Mouse (Mus musculus): Measurements from ENCODE around the gene Ccdc159. TPM values are rescaled to one million over a fixed set of nuclear protein-coding genes. Genes with fewer than 3 reads are reported as not detected.

The Ccdc159 gene
- polyA plus RNA-seq, 1 experiment from 2014 or later, result 2.5 TPM

- Histone ChIP-seq H3K4me1 (ENCODE audit: control insufficient read depth, insufficient read depth, low read length) (no peaks in the 10 kb centered on the region), H3K4me2 (ENCODE audit: low read depth, low read length) (peak within 1 kb of the TSS; percentile 84), H3K27ac (replicated peaks; ENCODE audit: low read depth, low read length) (no peak within 1 kb of the TSS), H3K9me3 (replicated peaks; ENCODE audit: control insufficient read depth, low read length) (no peaks in the 10 kb centered on the region), H3K9ac (replicated peaks; ENCODE audit: low read length) (peak within 1 kb of the TSS; percentile 69), H3K27me3 (ENCODE audit: control insufficient read depth, insufficient read depth, low read length) (no peaks in the 10 kb centered on the region), H3K4me3 (ENCODE audit: low read depth, low read length) (peak within 1 kb of the TSS; percentile 51), H3K36me3 (replicated peaks; ENCODE audit: control insufficient read depth, insufficient read depth, low read depth, low read length) (no peaks in the 10 kb centered on the region)
- WGBS, result 3% methylated on average over 42 of the region's 43 CpGs
- peak; percentile 98 for DNase-seq (ENCODE audit: low spot score)
- ATAC-seq (replicated peaks; ENCODE audit: insufficient number of reproducible peaks, low FRiP score, low TSS enrichment, low read depth), result peak; percentile 93
Observed at GRCm38 (mm10) chr9:21936692-21937570, 9.7 kb downstream of the Ccdc159 start, which contains the start of gene Plppr2. Gene Plppr2 (plus strand): TSS chr9:21937033.

- 78% methylated on average over 4 of the region's 4 CpGs for WGBS
- Histone ChIP-seq H3K27me3 (ENCODE audit: control insufficient read depth, insufficient read depth, low read length) (no peaks in the 10 kb centered on the region), H3K36me3 (replicated peaks; ENCODE audit: control insufficient read depth, insufficient read depth, low read depth, low read length) (no peaks in the 10 kb centered on the region), H3K27ac (replicated peaks; ENCODE audit: low read depth, low read length) (no peak overlapping the region), H3K9me3 (replicated peaks; ENCODE audit: control insufficient read depth, low read length) (no peaks in the 10 kb centered on the region), H3K4me1 (ENCODE audit: control insufficient read depth, insufficient read depth, low read length) (no peaks in the 10 kb centered on the region), H3K4me2 (ENCODE audit: low read depth, low read length) (peak overlapping the region; percentile 25; the same call in 1 of the 2 replicates), H3K9ac (replicated peaks; ENCODE audit: low read length) (no peak overlapping the region), H3K4me3 (ENCODE audit: low read depth, low read length) (no peak overlapping the region)
- no peak for DNase-seq (ENCODE audit: low spot score)
- no peak; the same call in 1 of the 2 replicates for ATAC-seq (replicated peaks; ENCODE audit: insufficient number of reproducible peaks, low FRiP score, low TSS enrichment, low read depth)
Observed at GRCm38 (mm10) chr9:21937711-21938175, 10.5 kb downstream of the Ccdc159 start.

GRCm38 (mm10) chr9:21938234-21938855 lies 11.1 kb downstream of the Ccdc159 start:
- Histone ChIP-seq H3K9ac (replicated peaks; ENCODE audit: low read length) (no peak overlapping the region), H3K4me3 (ENCODE audit: low read depth, low read length) (no peak overlapping the region), H3K4me2 (ENCODE audit: low read depth, low read length) (no peak overlapping the region)

GRCm38 (mm10) chr9:21943046-21943445 lies 15.8 kb downstream of the Ccdc159 start:
- no peaks in the 10 kb centered on the region for H3K27me3 ChIP-seq (ENCODE audit: control insufficient read depth, insufficient read depth, low read length)
- DNase-seq (ENCODE audit: low spot score) (no peak), ATAC-seq (replicated peaks; ENCODE audit: insufficient number of reproducible peaks, low FRiP score, low TSS enrichment, low read depth) (no peak)
- H3K9ac ChIP-seq (replicated peaks; ENCODE audit: low read length), result no peak overlapping the region
- no peaks in the 10 kb centered on the region for H3K9me3 ChIP-seq (replicated peaks; ENCODE audit: control insufficient read depth, low read length)
- H3K27ac ChIP-seq (replicated peaks; ENCODE audit: low read depth, low read length), result no peak overlapping the region
- H3K4me2 ChIP-seq (ENCODE audit: low read depth, low read length), result no peak overlapping the region
- no peaks in the 10 kb centered on the region; the same call in 1 of the 2 replicates for H3K4me1 ChIP-seq (ENCODE audit: control insufficient read depth, insufficient read depth, low read length)
- WGBS, result 71% methylated on average over 12 of the region's 12 CpGs
- H3K4me3 ChIP-seq (ENCODE audit: low read depth, low read length), result no peak overlapping the region
- no peaks in the 10 kb centered on the region for H3K36me3 ChIP-seq (replicated peaks; ENCODE audit: control insufficient read depth, insufficient read depth, low read depth, low read length)

More at GRCm38 (mm10) chr9:21938234-21938855, 11.1 kb downstream of the Ccdc159 start:
- Histone ChIP-seq H3K9me3 (replicated peaks; ENCODE audit: control insufficient read depth, low read length) (no peaks in the 10 kb centered on the region), H3K4me1 (ENCODE audit: control insufficient read depth, insufficient read depth, low read length) (no peaks in the 10 kb centered on the region), H3K27me3 (ENCODE audit: control insufficient read depth, insufficient read depth, low read length) (no peaks in the 10 kb centered on the region), H3K27ac (replicated peaks; ENCODE audit: low read depth, low read length) (no peak overlapping the region), H3K36me3 (replicated peaks; ENCODE audit: control insufficient read depth, insufficient read depth, low read depth, low read length) (no peaks in the 10 kb centered on the region)
- WGBS, result 84% methylated on average over 4 of the region's 4 CpGs
- ATAC-seq (replicated peaks; ENCODE audit: insufficient number of reproducible peaks, low FRiP score, low TSS enrichment, low read depth) (no peak), DNase-seq (ENCODE audit: low spot score) (no peak)

- Histone ChIP-seq H3K9me3 (replicated peaks; ENCODE audit: control insufficient read depth, low read length) (no peaks in the 10 kb centered on the region), H3K27ac (replicated peaks; ENCODE audit: low read depth, low read length) (no peak overlapping the region), H3K9ac (replicated peaks; ENCODE audit: low read length) (no peak overlapping the region), H3K4me2 (ENCODE audit: low read depth, low read length) (no peak overlapping the region), H3K27me3 (ENCODE audit: control insufficient read depth, insufficient read depth, low read length) (0 out of 2 replicates have a peak, but pooled peaks cover 3% of the 10 kb centered on the region), H3K4me1 (ENCODE audit: control insufficient read depth, insufficient read depth, low read length) (no peaks in the 10 kb centered on the region; the same call in 1 of the 2 replicates), H3K36me3 (replicated peaks; ENCODE audit: control insufficient read depth, insufficient read depth, low read depth, low read length) (no peaks in the 10 kb centered on the region), H3K4me3 (ENCODE audit: low read depth, low read length) (no peak overlapping the region)
- ATAC-seq (replicated peaks; ENCODE audit: insufficient number of reproducible peaks, low FRiP score, low TSS enrichment, low read depth) (no peak), DNase-seq (ENCODE audit: low spot score) (no peak)
- WGBS, result 48% methylated on average over 12 of the region's 12 CpGs
Observed at GRCm38 (mm10) chr9:21943638-21944037, 16.4 kb downstream of the Ccdc159 start.

GRCm38 (mm10) chr9:21944267-21944666 lies 17.0 kb downstream of the Ccdc159 start:
- no peak overlapping the region for H3K4me2 ChIP-seq (ENCODE audit: low read depth, low read length)
- H3K9ac ChIP-seq (replicated peaks; ENCODE audit: low read length), result no peak overlapping the region
- no peaks in the 10 kb centered on the region for H3K9me3 ChIP-seq (replicated peaks; ENCODE audit: control insufficient read depth, low read length)
- no peak overlapping the region for H3K4me3 ChIP-seq (ENCODE audit: low read depth, low read length)
- H3K27ac ChIP-seq (replicated peaks; ENCODE audit: low read depth, low read length), result no peak overlapping the region
- no peak for ATAC-seq (replicated peaks; ENCODE audit: insufficient number of reproducible peaks, low FRiP score, low TSS enrichment, low read depth)
- H3K4me1 ChIP-seq (ENCODE audit: control insufficient read depth, insufficient read depth, low read length), result no peaks in the 10 kb centered on the region; the same call in 1 of the 2 replicates
- 0 out of 2 replicates have a peak, but pooled peaks cover 3% of the 10 kb centered on the region for H3K27me3 ChIP-seq (ENCODE audit: control insufficient read depth, insufficient read depth, low read length)
- peak; percentile 10 for DNase-seq (ENCODE audit: low spot score)
- WGBS, result 20% methylated on average over 23 of the region's 23 CpGs
- no peaks in the 10 kb centered on the region for H3K36me3 ChIP-seq (replicated peaks; ENCODE audit: control insufficient read depth, insufficient read depth, low read depth, low read length)

GRCm38 (mm10) chr9:21947540-21948130 lies 20.4 kb downstream of the Ccdc159 start:
- Histone ChIP-seq H3K9me3 (replicated peaks; ENCODE audit: control insufficient read depth, low read length) (no peaks in the 10 kb centered on the region), H3K4me1 (ENCODE audit: control insufficient read depth, insufficient read depth, low read length) (no peaks in the 10 kb centered on the region; the same call in 1 of the 2 replicates), H3K9ac (replicated peaks; ENCODE audit: low read length) (no peak overlapping the region), H3K27me3 (ENCODE audit: control insufficient read depth, insufficient read depth, low read length) (0 out of 2 replicates have a peak, but pooled peaks cover 3% of the 10 kb centered on the region), H3K27ac (replicated peaks; ENCODE audit: low read depth, low read length) (no peak overlapping the region), H3K4me2 (ENCODE audit: low read depth, low read length) (peak overlapping the region; percentile 19; the same call in 1 of the 2 replicates), H3K36me3 (replicated peaks; ENCODE audit: control insufficient read depth, insufficient read depth, low read depth, low read length) (no peaks in the 10 kb centered on the region), H3K4me3 (ENCODE audit: low read depth, low read length) (no peak overlapping the region)
- no peak for DNase-seq (ENCODE audit: low spot score)
- no peak for ATAC-seq (replicated peaks; ENCODE audit: insufficient number of reproducible peaks, low FRiP score, low TSS enrichment, low read depth)
- 4% methylated on average over 28 of the region's 28 CpGs for WGBS

All from embryonic facial prominence, embryonic 11.5 days (tissue).